Mouse (Mus musculus) cerebellum, adult 2 months (tissue): ENCODE data around the gene Dennd6a.

Experiments used
- CTCF ChIP-seq: fragments of 200-500 bp; IDR thresholded peaks from 2 replicates; pipeline ENCODE4 v1.5.1; 2011; ENCODE audit warnings: low read depth, mild to moderate bottlenecking, control low read depth, low read length, moderate library complexity, borderline replicate concordance; ENCODE audit not compliant: insufficient read depth
- POLR2A ChIP-seq: fragments of 200-500 bp; IDR thresholded peaks from 2 replicates; pipeline ENCODE4 v1.6.1; 2011; ENCODE audit warnings: low read length, control low read depth, borderline replicate concordance; ENCODE audit not compliant: insufficient read depth

DNA sequence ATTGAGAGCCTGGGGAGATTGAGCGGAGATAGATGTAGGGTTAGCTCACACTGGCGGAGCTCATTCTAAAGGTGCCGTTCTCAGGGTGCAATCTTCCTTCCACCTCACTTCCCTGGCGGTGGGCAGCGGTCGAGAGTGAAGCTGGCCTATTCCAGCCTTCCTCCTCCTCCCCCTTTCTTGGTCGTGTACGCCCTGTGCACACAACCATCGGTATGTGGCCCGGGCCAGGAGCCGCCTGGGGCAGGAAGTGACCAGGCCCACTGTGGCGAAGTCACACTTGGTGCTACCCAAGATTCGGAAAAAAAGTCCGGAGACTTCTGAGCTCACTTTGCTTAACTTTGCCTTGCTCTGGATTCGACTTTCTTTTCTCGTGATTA lies 65.0 kb downstream of the Dennd6a start:
- TF ChIP-seq CTCF (no peak), POLR2A (no peak)
